Mouse (Mus musculus) thymus, adult 2 months (tissue): Measurements from ENCODE around the gene Sox10.
A peak's percentile ranks its signal among the peaks of the same experiment; 100 is the strongest.

Source experiments
- CTCF ChIP-seq: fragments of 200-500 bp; IDR thresholded peaks from 2 replicates; pipeline ENCODE4 v1.5.1; 2012; ENCODE audit warnings: mild to moderate bottlenecking, control low read depth, low read length, moderate library complexity, borderline replicate concordance; ENCODE audit not compliant: control insufficient read depth, poor library complexity, insufficient read depth; ENCODE audit errors: extremely low read depth
- POLR2A ChIP-seq: fragments of 200-500 bp; IDR thresholded peaks from 2 replicates; pipeline ENCODE4 v1.6.1; 2012; ENCODE audit warnings: mild to moderate bottlenecking, low read length, control low read depth, moderate library complexity; ENCODE audit not compliant: control insufficient read depth, poor library complexity, insufficient read depth; ENCODE audit errors: extremely low read depth

GRCm38 (mm10) chr15:79108421-79109320, 56.4 kb downstream of the Sox10 start, which contains the start of gene Micall1:
- TF ChIP-seq CTCF (no peak), POLR2A (0 out of 2 replicates have a peak, but pooled peaks have one; percentile 27)
